Comparison of ENCODE assay signal across 22 mouse cellular contexts in genomic region chr16:13602779-13603178, GRCm38 (mm10).
DNase-seq lines count a peak whose midpoint lies in the region; ATAC-seq and TF ChIP-seq lines count a peak whose summit lies in the region.
"Had no signal": no experiment of that assay in that cellular context is flagged by ENCODE, and none has a peak within 500 bp of the region (broad histone marks: within the 10 kb centered on the region; RNA-seq: fewer than 3 reads in every experiment).

No protein-coding gene starts in this region.

- no peak for TF ChIP-seq CTCF in gastrocnemius, adult 2 months (IDR thresholded peaks at IDR 0.05)
- TF ChIP-seq CTCF in brain, embryonic 14.5 days (IDR thresholded peaks at IDR 0.05; ENCODE audit: borderline replicate concordance, extremely low read depth, insufficient read depth, insufficient read length): no peak

- no peak for TF ChIP-seq POLR2A in brain, embryonic 14.5 days (IDR thresholded peaks at IDR 0.05; ENCODE audit: borderline replicate concordance, extremely low read depth, insufficient read depth, insufficient read length, poor library complexity, severe bottlenecking)

- no peak overlapping the region for H3K4me3 ChIP-seq in gastrocnemius, adult 2 months
- H3K4me3 ChIP-seq: embryonic facial prominence, embryonic 10.5 days; embryonic facial prominence, embryonic 12.5 days; forebrain, embryonic 10.5 days; forebrain, embryonic 12.5 days had no signal

- no peak for DNase-seq in gastrocnemius, adult 2 months
- DNase-seq in gastrocnemius, postnatal 4 days (ENCODE audit: low spot score in 2 of 2): no peak
- peak; percentile 75 for DNase-seq in A20 (ENCODE audit: low read depth, low spot score)
- DNase-seq in brain, embryonic 14.5 days (ENCODE audit: low read depth): peak; percentile 4
- DNase-seq: adrenal gland, adult 8-10 months; adrenal gland, postnatal 14 days; adrenal gland, postnatal 36 days; cerebellum, adult 11 months; cerebellum, adult 18-20 months; cerebellum, adult 8-10 months; cerebellum, adult 9-11 months; cerebellum, postnatal 14 days; cerebellum, postnatal 36 days had no signal

- peak overlapping the region; percentile 10; the same call in 1 of the 2 replicates for H3K27ac ChIP-seq in gastrocnemius, adult 2 months
- H3K27ac ChIP-seq: embryonic facial prominence, embryonic 10.5 days; embryonic facial prominence, embryonic 12.5 days; forebrain, embryonic 10.5 days; forebrain, embryonic 12.5 days had no signal

- intact Hi-C loops in gastrocnemius, adult 2 months (cut with DNase I): no loop called here

- ATAC-seq in erythroid progenitor cell, adult 5-6 weeks (replicated peaks; ENCODE audit: low FRiP score, poor library complexity, severe bottlenecking): no peak
- ATAC-seq: activated CD4-positive, CD25-positive, alpha-beta regulatory T cell, adult 4 months; forebrain, embryonic 14.5 days; forebrain, embryonic 16.5 days; Patski had no signal

Comparison
In these comparisons a context has a peak if more than half of its experiments do, and no peak if none do; other contexts are left out.
1. DNase-seq: peak in A20 (single experiment) and brain, embryonic 14.5 days (single experiment); none in gastrocnemius, adult 2 months (single experiment) and gastrocnemius, postnatal 4 days (0 of 2).